Mouse (Mus musculus): Measurements from ENCODE around the gene Herc6.

DNA sequence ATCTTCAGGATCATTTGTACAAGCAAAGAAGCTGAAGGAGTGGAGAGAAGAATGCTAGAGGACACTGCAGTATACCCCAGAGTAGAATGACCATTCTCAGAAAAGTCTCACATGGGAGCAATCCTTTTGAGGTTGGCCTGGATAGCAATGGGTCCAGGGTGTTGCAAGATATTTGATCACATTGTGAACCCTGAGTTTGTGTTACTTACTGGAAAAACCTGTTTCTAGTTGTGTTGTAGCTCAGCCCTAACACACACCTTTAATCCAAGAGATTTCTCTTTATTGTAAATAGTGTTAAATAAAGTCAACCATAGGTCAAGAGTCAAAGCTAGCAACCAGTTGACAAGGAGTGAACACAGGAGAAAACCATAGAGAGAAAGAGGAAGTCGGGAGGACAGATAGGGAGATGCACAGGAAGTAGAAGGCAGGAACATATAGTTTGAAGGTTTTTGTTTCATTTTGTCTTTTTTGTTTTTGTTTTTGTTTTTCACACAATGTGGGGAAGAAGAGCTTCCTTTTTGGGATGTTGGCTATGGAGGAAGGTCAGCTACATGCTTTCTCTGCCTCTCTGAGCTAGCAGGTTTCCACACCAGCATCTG is 39.0 kb upstream of the Herc6 start:
- TF ChIP-seq TAL1 (IDR thresholded peaks at IDR 0.05; ENCODE audit: low read length) (no peak), GATA1 (IDR thresholded peaks at IDR 0.05; ENCODE audit: low read length) (no peak)
